Mouse (Mus musculus) neural tube, embryonic 12.5 days (tissue): ENCODE measurements around the gene Slc39a3. TPM values are rescaled to one million over a fixed set of nuclear protein-coding genes. Genes with fewer than 3 reads are reported as not detected.
"Not testable (repeated sequence)": the region's sequence is repeated elsewhere in the genome, so short reads cannot be mapped to it uniquely, and the experiment has no call there.

Experiments
- ATAC-seq: fragments of 200-750 bp; cut with Nextera tagmentation; 2 replicates; pipeline ENCODE4 v1.8.0; 2017; ENCODE audit warnings: low read depth, mild to moderate bottlenecking, moderate TSS enrichment, moderate library complexity; ENCODE audit not compliant: low FRiP score
- H3K27ac ChIP-seq: fragments of 300-500 bp; sonication (generic); 2 replicates; pipeline ENCODE4 v1.5.1; 2016
- H3K27me3 ChIP-seq: fragments of 300-500 bp; sonication (generic); replicated peaks from 2 replicates; pipeline ENCODE4 v1.6.1; 2016; ENCODE audit warnings: mild to moderate bottlenecking
- H3K36me3 ChIP-seq: fragments of 300-500 bp; sonication (generic); 2 replicates; pipeline ENCODE4 v1.6.1; 2016; ENCODE audit warnings: mild to moderate bottlenecking
- H3K4me1 ChIP-seq: fragments of 300-500 bp; sonication (generic); 2 replicates; pipeline ENCODE4 v1.6.1; 2016
- H3K4me2 ChIP-seq: fragments of 300-500 bp; sonication (generic); replicated peaks from 2 replicates; pipeline ENCODE4 v1.6.1; 2016; ENCODE audit warnings: mild to moderate bottlenecking
- H3K4me3 ChIP-seq: fragments of 300-500 bp; sonication (generic); 2 replicates; pipeline ENCODE4 v1.5.1; 2016
- H3K9ac ChIP-seq: fragments of 300-500 bp; sonication (generic); 2 replicates; pipeline ENCODE4 v1.6.1; 2016; ENCODE audit warnings: mild to moderate bottlenecking
- H3K9me3 ChIP-seq: fragments of 300-500 bp; sonication (generic); 2 replicates; pipeline ENCODE4 v1.6.1; 2016; ENCODE audit warnings: mild to moderate bottlenecking
- WGBS: fragments of 180-500 bp; shearing (Covaris S2); methylation state at CpG from one replicate; pipeline ENCODE4 v1.1.7; 2016; 5-methylcytosine and 5-hydroxymethylcytosine counted together
- polyA plus RNA-seq: library from polyadenylated mRNA; unstranded; fragments of >200 nt; fragmentation: Nextera tagmentation; extraction: Ambion mirVana; gene quantifications from 2 replicates; pipeline ENCODE4 v1.2.1, GENCODE M21; 2016

The Slc39a3 gene
- polyA plus RNA-seq, 1 experiment from 2014 or later: 40.2 TPM

- Histone ChIP-seq H3K4me3 (no peak overlapping the region), H3K27ac (no peak overlapping the region), H3K9ac (no peak overlapping the region), H3K27me3 (peaks cover 4% of the 10 kb centered on the region; the same call in 1 of the 2 replicates), H3K36me3 (no peaks in the 10 kb centered on the region), H3K4me1 (peaks cover 14% of the 10 kb centered on the region), H3K4me2 (no peak overlapping the region), H3K9me3 (no peaks in the 10 kb centered on the region)
- 16% methylated on average over 12 of the region's 12 CpGs for WGBS
- ATAC-seq: no peak; the same call in 1 of the 2 replicates
Observed at GRCm38 (mm10) chr10:80998778-80999177, 38.4 kb downstream of the Slc39a3 start.

- WGBS: 37% methylated on average over 14 of the region's 14 CpGs
- H3K4me2 ChIP-seq: no peak overlapping the region
- H3K4me1 ChIP-seq: peaks cover 14% of the 10 kb centered on the region
- no peak overlapping the region for H3K9ac ChIP-seq
- no peak for ATAC-seq
- H3K27me3 ChIP-seq: peaks cover 6% of the 10 kb centered on the region
- H3K27ac ChIP-seq: no peak overlapping the region
- no peaks in the 10 kb centered on the region for H3K36me3 ChIP-seq
- H3K9me3 ChIP-seq: no peaks in the 10 kb centered on the region
- no peak overlapping the region for H3K4me3 ChIP-seq
Observed at GRCm38 (mm10) chr10:80998021-80998420, 39.2 kb downstream of the Slc39a3 start.

DNA sequence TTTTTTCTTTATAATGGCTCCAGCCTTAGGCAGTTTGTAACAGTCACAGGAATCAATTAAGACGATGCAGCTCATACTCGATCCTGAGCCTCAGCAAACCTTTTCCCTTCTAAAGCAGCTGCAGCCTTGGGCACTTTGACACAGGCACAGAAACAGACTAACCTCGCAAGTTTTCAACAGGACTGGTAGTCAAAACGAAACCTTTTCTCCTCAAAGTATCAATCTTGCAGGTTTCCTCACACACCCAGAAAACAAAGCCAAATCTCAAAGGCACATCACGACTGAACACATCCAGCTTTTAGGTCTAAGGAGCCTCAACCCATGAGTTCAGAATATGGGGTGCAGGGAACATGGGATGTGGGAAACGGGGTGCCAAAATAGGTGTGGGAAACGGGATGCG is 39.9 kb downstream of the Slc39a3 start:
- H3K27ac ChIP-seq: no peak overlapping the region
- H3K4me2 ChIP-seq: no peak overlapping the region
- H3K36me3 ChIP-seq: no peaks in the 10 kb centered on the region
- H3K4me3 ChIP-seq: no peak overlapping the region
- H3K9me3 ChIP-seq: no peaks in the 10 kb centered on the region
- peaks cover 6% of the 10 kb centered on the region for H3K27me3 ChIP-seq
- peaks cover 14% of the 10 kb centered on the region for H3K4me1 ChIP-seq
- H3K9ac ChIP-seq: no peak overlapping the region
- no peak for ATAC-seq
- 90% methylated on average over 8 of the region's 8 CpGs for WGBS

- no peaks in the 10 kb centered on the region for H3K9me3 ChIP-seq
- 92% methylated on average over 8 of the region's 8 CpGs for WGBS
- peaks cover 6% of the 10 kb centered on the region for H3K27me3 ChIP-seq
Observed at GRCm38 (mm10) chr10:80996501-80996900, 40.7 kb downstream of the Slc39a3 start.

DNA sequence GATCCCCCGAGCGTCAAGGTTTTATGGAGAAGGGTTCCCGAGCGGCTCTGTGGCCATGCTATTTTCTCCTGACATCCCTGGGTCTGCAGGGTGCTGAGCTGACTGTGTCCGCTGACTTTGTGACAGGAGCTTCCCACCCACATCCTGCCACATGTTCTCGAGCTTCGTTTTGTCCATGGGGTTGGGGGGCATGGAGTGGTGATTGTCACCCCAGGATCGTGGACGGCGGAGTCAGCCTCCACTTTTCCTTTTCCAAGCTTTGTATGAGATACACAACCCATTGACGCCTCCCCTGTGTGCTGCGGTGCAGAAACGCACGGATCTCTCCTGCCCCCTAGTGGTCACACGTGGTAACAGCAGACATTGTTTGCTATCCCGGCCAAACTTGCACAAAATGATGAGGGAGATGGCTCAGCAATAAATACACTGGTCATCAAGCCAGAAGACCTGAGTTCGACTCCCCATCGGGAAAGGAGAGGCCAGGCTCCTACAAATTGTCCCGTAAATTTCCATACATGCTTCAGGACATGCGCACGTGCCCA is 42.1 kb downstream of the Slc39a3 start:
- Histone ChIP-seq H3K9ac (no peak overlapping the region), H3K27ac (no peak overlapping the region), H3K4me1 (peaks cover 4% of the 10 kb centered on the region; the same call in 1 of the 2 replicates), H3K36me3 (no peaks in the 10 kb centered on the region), H3K9me3 (no peaks in the 10 kb centered on the region), H3K4me3 (0 out of 2 replicates have a peak overlapping the region, but pooled peaks have one; percentile 9), H3K4me2 (peak overlapping the region; percentile 27; the same call in 1 of the 2 replicates), H3K27me3 (peaks cover 6% of the 10 kb centered on the region; the same call in 1 of the 2 replicates)
- 12% methylated on average over 21 of the region's 21 CpGs for WGBS
- ATAC-seq: no peak

More at GRCm38 (mm10) chr10:80996501-80996900, 40.7 kb downstream of the Slc39a3 start:
- no peak for ATAC-seq
- no peaks in the 10 kb centered on the region for H3K36me3 ChIP-seq
- H3K4me1 ChIP-seq: peaks cover 14% of the 10 kb centered on the region
- no peak overlapping the region for H3K27ac ChIP-seq
- no peak overlapping the region for H3K9ac ChIP-seq
- no peak overlapping the region for H3K4me2 ChIP-seq
- H3K4me3 ChIP-seq: no peak overlapping the region

- no peaks in the 10 kb centered on the region for H3K36me3 ChIP-seq
- WGBS: 60% methylated on average over 4 of the region's 4 CpGs
- no peak overlapping the region for H3K4me3 ChIP-seq
- H3K4me2 ChIP-seq: no peak overlapping the region
- no peak overlapping the region for H3K9ac ChIP-seq
- no peaks in the 10 kb centered on the region for H3K9me3 ChIP-seq
- H3K4me1 ChIP-seq: peaks cover 2% of the 10 kb centered on the region; the same call in 1 of the 2 replicates
- H3K27me3 ChIP-seq: peaks cover 6% of the 10 kb centered on the region; the same call in 1 of the 2 replicates
- no peak overlapping the region for H3K27ac ChIP-seq
- ATAC-seq: no peak
Observed at GRCm38 (mm10) chr10:80994621-80995020, 42.6 kb downstream of the Slc39a3 start.

GRCm38 (mm10) chr10:80993276-80993675 is 44.0 kb downstream of the Slc39a3 start:
- Histone ChIP-seq H3K4me3 (no peak overlapping the region), H3K36me3 (no peaks in the 10 kb centered on the region), H3K9ac (no peak overlapping the region), H3K27me3 (peaks cover 10% of the 10 kb centered on the region; the same call in 1 of the 2 replicates), H3K4me1 (no peaks in the 10 kb centered on the region; the same call in 1 of the 2 replicates), H3K9me3 (no peaks in the 10 kb centered on the region), H3K4me2 (no peak overlapping the region), H3K27ac (no peak overlapping the region)
- no peak for ATAC-seq
- 68% methylated on average over 5 of the region's 5 CpGs for WGBS

DNA sequence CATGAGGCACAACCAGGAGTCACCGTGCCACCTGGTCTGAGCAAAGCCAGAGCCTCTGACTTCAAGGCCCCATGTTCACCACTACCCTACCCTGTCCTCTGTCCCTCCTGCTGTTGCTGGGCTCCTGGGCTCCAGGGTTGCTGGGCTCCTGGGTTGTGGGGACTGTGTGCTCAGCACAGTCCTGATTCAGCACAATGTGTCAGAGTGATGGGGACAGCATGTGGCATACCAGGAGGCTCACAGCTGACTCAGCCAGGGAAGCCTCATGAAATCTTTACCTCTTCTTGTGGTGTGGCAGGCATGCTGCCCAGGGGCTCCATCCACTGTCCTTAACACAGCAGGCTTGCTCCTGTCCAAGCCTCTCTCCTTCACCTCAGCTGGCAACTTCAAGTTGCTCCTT is 45.3 kb downstream of the Slc39a3 start:
- H3K4me1 ChIP-seq: peaks cover 4% of the 10 kb centered on the region; the same call in 1 of the 2 replicates
- ATAC-seq: no peak
- H3K27ac ChIP-seq: no peak overlapping the region
- no peaks in the 10 kb centered on the region for H3K36me3 ChIP-seq
- no peak overlapping the region for H3K4me3 ChIP-seq
- H3K9me3 ChIP-seq: no peaks in the 10 kb centered on the region
- H3K27me3 ChIP-seq: peaks cover 13% of the 10 kb centered on the region
- H3K4me2 ChIP-seq: no peak overlapping the region
- H3K9ac ChIP-seq: no peak overlapping the region
- WGBS: 86% methylated on average over 1 of the region's 1 CpGs

DNA sequence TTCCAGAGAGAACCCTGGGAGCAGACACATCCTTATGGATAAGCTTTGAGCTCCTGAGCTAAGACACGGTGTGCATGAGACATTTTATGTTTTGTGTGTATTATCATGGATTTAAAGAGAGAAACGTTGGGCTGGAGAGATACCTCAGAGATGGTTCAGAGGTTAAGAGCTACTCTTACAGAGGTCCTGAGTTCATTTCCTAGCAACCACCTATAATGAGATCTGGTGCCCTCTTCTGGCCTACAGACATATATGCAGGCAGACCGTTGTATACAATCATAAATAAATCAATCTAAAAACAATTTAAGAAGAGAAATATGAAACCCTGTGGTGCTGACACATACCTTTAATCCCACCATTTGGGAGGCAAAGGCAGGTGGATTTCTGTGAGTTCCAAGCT is 46.2 kb downstream of the Slc39a3 start:
- Histone ChIP-seq H3K27ac (no peak overlapping the region), H3K4me3 (no peak overlapping the region), H3K36me3 (no peaks in the 10 kb centered on the region), H3K4me1 (peaks cover 4% of the 10 kb centered on the region; the same call in 1 of the 2 replicates), H3K27me3 (peaks cover 21% of the 10 kb centered on the region), H3K4me2 (no peak overlapping the region), H3K9me3 (no peaks in the 10 kb centered on the region), H3K9ac (no peak overlapping the region)
- 14% methylated on average over 3 of the region's 3 CpGs for WGBS
- no peak for ATAC-seq

GRCm38 (mm10) chr10:80990406-80990805 is 46.8 kb downstream of the Slc39a3 start:
- H3K27ac ChIP-seq: no peak overlapping the region
- no peaks in the 10 kb centered on the region for H3K36me3 ChIP-seq
- ATAC-seq: no peak
- H3K4me3 ChIP-seq: no peak overlapping the region
- 69% methylated on average over 7 of the region's 7 CpGs for WGBS
- peaks cover 27% of the 10 kb centered on the region for H3K27me3 ChIP-seq
- H3K9me3 ChIP-seq: no peaks in the 10 kb centered on the region
- H3K4me1 ChIP-seq: peaks cover 9% of the 10 kb centered on the region; the same call in 1 of the 2 replicates
- H3K9ac ChIP-seq: no peak overlapping the region
- no peak overlapping the region for H3K4me2 ChIP-seq

- Histone ChIP-seq H3K27me3 (peaks cover 32% of the 10 kb centered on the region), H3K4me1 (peaks cover 13% of the 10 kb centered on the region; the same call in 1 of the 2 replicates)
- WGBS: 66% methylated on average over 4 of the region's 4 CpGs
- not testable (repeated sequence) for H3K9me3 ChIP-seq, H3K9ac ChIP-seq, H3K27ac ChIP-seq, H3K36me3 ChIP-seq, H3K4me3 ChIP-seq, H3K4me2 ChIP-seq, ATAC-seq
Observed at GRCm38 (mm10) chr10:80989854-80990253, 47.4 kb downstream of the Slc39a3 start.

GRCm38 (mm10) chr10:80989446-80989845 is 47.8 kb downstream of the Slc39a3 start:
- WGBS: 62% methylated on average over 6 of the region's 6 CpGs
- Histone ChIP-seq H3K27me3 (peaks cover 32% of the 10 kb centered on the region), H3K9me3 (no peaks in the 10 kb centered on the region), H3K4me2 (no peak overlapping the region), H3K36me3 (no peaks in the 10 kb centered on the region), H3K4me3 (no peak overlapping the region), H3K9ac (no peak overlapping the region), H3K4me1 (peaks cover 13% of the 10 kb centered on the region; the same call in 1 of the 2 replicates), H3K27ac (no peak overlapping the region)
- ATAC-seq: no peak
